Mouse (Mus musculus): ENCODE results near the gene Pla1a. TPM values are rescaled to one million over a fixed set of nuclear protein-coding genes. Genes with fewer than 3 reads are reported as not detected.
"Not testable (repeated sequence)": the region's sequence is repeated elsewhere in the genome, so short reads cannot be mapped to it uniquely, and the experiment has no call there.

The Pla1a gene
- total RNA-seq, 1 experiment from 2014 or later, result not detected

GRCm38 (mm10) chr16:38463305-38463704 is 30.4 kb upstream of the Pla1a start:
- ATAC-seq (replicated peaks in 1 of 2; ENCODE audit: insufficient read depth in 1 of 2, low FRiP score in 2 of 2, low TSS enrichment in 1 of 2, low read depth in 1 of 2, poor library complexity in 2 of 2, severe bottlenecking in 2 of 2), result no peak

- no peak for ATAC-seq (replicated peaks in 1 of 2; ENCODE audit: insufficient read depth in 1 of 2, low FRiP score in 2 of 2, low TSS enrichment in 1 of 2, low read depth in 1 of 2, poor library complexity in 2 of 2, severe bottlenecking in 2 of 2)
These were observed 29.2 kb upstream of the Pla1a start for GRCm38 (mm10) chr16:38462161-38462560.

- no peak for ATAC-seq (replicated peaks in 1 of 2; ENCODE audit: insufficient read depth in 1 of 2, low FRiP score in 2 of 2, low TSS enrichment in 1 of 2, low read depth in 1 of 2, poor library complexity in 2 of 2, severe bottlenecking in 2 of 2)
These were observed 28.8 kb upstream of the Pla1a start for GRCm38 (mm10) chr16:38461749-38462148.

- ATAC-seq (replicated peaks in 1 of 2; ENCODE audit: insufficient read depth in 1 of 2, low FRiP score in 2 of 2, low TSS enrichment in 1 of 2, low read depth in 1 of 2, poor library complexity in 2 of 2, severe bottlenecking in 2 of 2), result no peak
These were observed 27.0 kb upstream of the Pla1a start for GRCm38 (mm10) chr16:38459990-38460389.

- no peak; a peak in 1 of 4 replicates for ATAC-seq (replicated peaks in 1 of 2; ENCODE audit: insufficient read depth in 1 of 2, low FRiP score in 2 of 2, low TSS enrichment in 1 of 2, low read depth in 1 of 2, poor library complexity in 2 of 2, severe bottlenecking in 2 of 2)
These were observed 25.8 kb upstream of the Pla1a start for GRCm38 (mm10) chr16:38458600-38459280.

- ATAC-seq (replicated peaks in 1 of 2; ENCODE audit: insufficient read depth in 1 of 2, low FRiP score in 2 of 2, low TSS enrichment in 1 of 2, low read depth in 1 of 2, poor library complexity in 2 of 2, severe bottlenecking in 2 of 2), result peak; percentile 76 to 81
These were observed 24.0 kb upstream of the Pla1a start for GRCm38 (mm10) chr16:38456812-38457567.

- ATAC-seq (replicated peaks in 1 of 2; ENCODE audit: insufficient read depth in 1 of 2, low FRiP score in 2 of 2, low TSS enrichment in 1 of 2, low read depth in 1 of 2, poor library complexity in 2 of 2, severe bottlenecking in 2 of 2), result no peak
These were observed 22.8 kb upstream of the Pla1a start, which contains the start of gene Cd80 for GRCm38 (mm10) chr16:38455511-38456418. Gene Cd80, plus strand, starts transcription at chr16:38455561.

GRCm38 (mm10) chr16:38454533-38455254 is 21.7 kb upstream of the Pla1a start:
- no peak for ATAC-seq (replicated peaks in 1 of 2; ENCODE audit: insufficient read depth in 1 of 2, low FRiP score in 2 of 2, low TSS enrichment in 1 of 2, low read depth in 1 of 2, poor library complexity in 2 of 2, severe bottlenecking in 2 of 2)

GRCm38 (mm10) chr16:38453952-38454351 is 21.0 kb upstream of the Pla1a start:
- ATAC-seq (replicated peaks in 1 of 2; ENCODE audit: insufficient read depth in 1 of 2, low FRiP score in 2 of 2, low TSS enrichment in 1 of 2, low read depth in 1 of 2, poor library complexity in 2 of 2, severe bottlenecking in 2 of 2), result no peak

GRCm38 (mm10) chr16:38453203-38453553 is 20.2 kb upstream of the Pla1a start:
- no peak for ATAC-seq (replicated peaks in 1 of 2; ENCODE audit: insufficient read depth in 1 of 2, low FRiP score in 2 of 2, low TSS enrichment in 1 of 2, low read depth in 1 of 2, poor library complexity in 2 of 2, severe bottlenecking in 2 of 2)

GRCm38 (mm10) chr16:38452442-38453202 is 19.7 kb upstream of the Pla1a start, which contains the start of gene Adprh:
Gene Adprh, minus strand, starts transcription at chr16:38452703.
- ATAC-seq (replicated peaks in 1 of 2; ENCODE audit: insufficient read depth in 1 of 2, low FRiP score in 2 of 2, low TSS enrichment in 1 of 2, low read depth in 1 of 2, poor library complexity in 2 of 2, severe bottlenecking in 2 of 2), result peak; percentile 79 to 88

GRCm38 (mm10) chr16:38451421-38452205 is 18.7 kb upstream of the Pla1a start:
- no peak for ATAC-seq (replicated peaks in 1 of 2; ENCODE audit: insufficient read depth in 1 of 2, low FRiP score in 2 of 2, low TSS enrichment in 1 of 2, low read depth in 1 of 2, poor library complexity in 2 of 2, severe bottlenecking in 2 of 2)

- ATAC-seq (replicated peaks in 1 of 2; ENCODE audit: insufficient read depth in 1 of 2, low FRiP score in 2 of 2, low TSS enrichment in 1 of 2, low read depth in 1 of 2, poor library complexity in 2 of 2, severe bottlenecking in 2 of 2), result no peak
These were observed 17.8 kb upstream of the Pla1a start for GRCm38 (mm10) chr16:38450707-38451106.

GRCm38 (mm10) chr16:38448458-38448857 is 15.5 kb upstream of the Pla1a start:
- no peak for ATAC-seq (replicated peaks in 1 of 2; ENCODE audit: insufficient read depth in 1 of 2, low FRiP score in 2 of 2, low TSS enrichment in 1 of 2, low read depth in 1 of 2, poor library complexity in 2 of 2, severe bottlenecking in 2 of 2)

- no peak for ATAC-seq (replicated peaks in 1 of 2; ENCODE audit: insufficient read depth in 1 of 2, low FRiP score in 2 of 2, low TSS enrichment in 1 of 2, low read depth in 1 of 2, poor library complexity in 2 of 2, severe bottlenecking in 2 of 2)
These were observed 14.4 kb upstream of the Pla1a start for GRCm38 (mm10) chr16:38447366-38447765.

GRCm38 (mm10) chr16:38446141-38446540 is 13.2 kb upstream of the Pla1a start:
- not testable (repeated sequence) for ATAC-seq (replicated peaks in 1 of 2; ENCODE audit: insufficient read depth in 1 of 2, low FRiP score in 2 of 2, low TSS enrichment in 1 of 2, low read depth in 1 of 2, poor library complexity in 2 of 2, severe bottlenecking in 2 of 2)
